Mouse (Mus musculus) CH12F3 (cell line): Measurements from ENCODE around the gene Cnot6.

ENCODE experiments used
- in situ Hi-C: fragments of 300-500 bp; cut with MboI; formaldehyde crosslinking; loops from 2 replicates; pipeline ENCODE4 v1.14.3; 2020; ENCODE audit warnings: low sequenced_read_pairs

Cnot6 gene

GRCm38 (mm10) chr11:49713336-49714334, 1.1 kb upstream of the Cnot6 start:
- in situ Hi-C loops = loop anchor here (10.0 kb wide), 1 partner anchor 151 kb away; no protein-coding TSS in a partner anchor

- in situ Hi-C loops = loop anchor here (10.0 kb wide), 1 partner anchor 153 kb away; no protein-coding TSS in a partner anchor
Measured at GRCm38 (mm10) chr11:49711981-49712554, 455 bp downstream of the Cnot6 start.

- in situ Hi-C loops = loop anchor here (10.0 kb wide), 1 partner anchor 154 kb away; no protein-coding TSS in a partner anchor
Measured at GRCm38 (mm10) chr11:49710664-49711063, 1.9 kb downstream of the Cnot6 start.

- in situ Hi-C loops = no loop called here
Measured at GRCm38 (mm10) chr11:49707834-49708233, 4.7 kb downstream of the Cnot6 start.

- in situ Hi-C loops = no loop called here
Measured at GRCm38 (mm10) chr11:49704804-49705203, 7.7 kb downstream of the Cnot6 start.

- in situ Hi-C loops = no loop called here
Measured at GRCm38 (mm10) chr11:49702014-49702413, 10.5 kb downstream of the Cnot6 start.

GRCm38 (mm10) chr11:49699079-49699478, 13.4 kb downstream of the Cnot6 start:
- in situ Hi-C loops = no loop called here

- in situ Hi-C loops = no loop called here
Measured at GRCm38 (mm10) chr11:49697779-49698178, 14.7 kb downstream of the Cnot6 start.

GRCm38 (mm10) chr11:49696472-49696871, 16.1 kb downstream of the Cnot6 start:
- in situ Hi-C loops = no loop called here

DNA sequence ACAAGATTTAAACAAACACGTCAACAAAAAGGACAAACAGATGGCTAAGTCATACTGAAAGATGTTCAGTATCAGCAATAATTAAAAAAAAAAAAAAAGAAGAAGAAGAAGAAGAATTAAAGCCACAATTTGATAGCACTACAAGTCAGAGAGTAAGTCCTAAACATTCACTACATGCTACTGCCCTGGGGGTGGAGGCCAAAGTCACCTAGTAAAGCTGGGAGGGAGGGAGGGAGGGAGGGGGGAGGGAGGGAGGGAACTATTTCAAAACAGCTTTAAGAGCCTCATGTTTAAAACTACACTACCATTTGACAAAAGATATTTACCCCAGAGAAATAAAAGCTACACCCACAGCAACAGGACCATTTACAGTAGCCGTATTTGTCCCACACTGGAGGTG, 16.8 kb downstream of the Cnot6 start:
- in situ Hi-C loops = no loop called here

- in situ Hi-C loops = no loop called here
Measured at GRCm38 (mm10) chr11:49695013-49695412, 17.5 kb downstream of the Cnot6 start.

- in situ Hi-C loops = no loop called here
Measured at GRCm38 (mm10) chr11:49684237-49684973, 28.1 kb downstream of the Cnot6 start.

DNA sequence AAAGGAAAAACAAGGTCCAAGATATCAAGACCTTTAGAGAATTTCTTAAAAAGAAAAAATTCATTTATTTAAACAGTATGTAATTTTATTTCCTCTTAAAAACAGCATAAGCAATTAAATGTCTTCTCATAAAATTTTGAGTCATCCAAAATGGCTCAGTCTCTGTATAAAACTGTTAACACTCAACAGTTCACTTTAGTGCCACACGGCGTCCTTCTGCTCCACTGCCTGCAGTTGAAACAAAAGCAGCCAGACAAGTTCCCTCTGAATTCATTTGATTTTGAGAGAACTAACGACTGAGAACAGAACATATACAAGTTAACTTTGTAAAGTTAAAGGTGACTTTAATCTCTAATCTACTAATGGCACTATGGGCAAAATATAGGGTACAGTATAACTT, 39.1 kb downstream of the Cnot6 start:
- in situ Hi-C loops = no loop called here

GRCm38 (mm10) chr11:49665462-49665861, 47.1 kb downstream of the Cnot6 start:
- in situ Hi-C loops = no loop called here

DNA sequence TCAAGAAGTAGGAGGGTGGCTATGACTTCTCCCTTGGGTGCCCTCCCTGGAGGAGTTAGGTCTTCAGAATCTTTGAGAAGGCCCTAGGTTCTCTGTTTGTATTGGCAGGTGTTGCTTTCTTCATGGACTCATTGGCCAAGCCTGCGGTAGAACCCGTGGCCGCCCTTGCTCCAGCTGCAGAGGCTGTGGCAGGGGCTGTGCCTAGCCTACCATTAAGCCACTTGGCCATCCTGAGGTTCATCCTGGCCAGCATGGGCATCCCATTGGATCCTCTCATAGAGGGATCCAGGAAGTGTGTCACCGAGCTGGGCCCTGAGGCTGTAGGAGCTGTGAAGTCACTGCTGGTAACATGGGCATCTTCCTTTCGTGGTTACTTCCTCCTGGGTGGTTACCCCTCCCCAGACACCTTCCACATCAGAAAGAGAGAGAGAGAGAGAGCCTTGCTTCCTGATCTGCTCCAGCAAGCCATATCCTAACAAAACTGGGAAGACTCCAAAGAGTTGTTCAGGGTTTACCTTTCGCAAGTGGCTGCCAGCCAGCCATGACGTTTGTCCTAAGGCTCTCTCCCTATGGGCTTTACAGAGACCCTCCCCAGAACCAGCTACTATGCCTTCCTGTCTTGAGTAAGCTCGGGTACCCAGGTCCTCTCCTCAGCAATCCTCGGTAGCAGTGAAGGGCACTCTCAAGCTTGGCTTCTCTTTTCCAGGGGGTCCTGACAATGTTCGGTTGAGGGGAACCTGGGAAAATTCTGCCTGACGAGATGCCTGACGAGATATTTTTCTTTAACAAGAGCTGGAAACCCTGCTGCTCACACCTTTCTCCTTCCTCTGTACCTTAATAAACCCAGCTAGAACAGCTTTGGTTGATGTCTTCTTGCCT, 48.0 kb downstream of the Cnot6 start:
- in situ Hi-C loops = no loop called here

- in situ Hi-C loops = no loop called here
Measured at GRCm38 (mm10) chr11:49663310-49663709, 49.2 kb downstream of the Cnot6 start, which contains the start of gene Scgb3a1. Gene Scgb3a1 (plus strand): TSS chr11:49663610.

GRCm38 (mm10) chr11:49662292-49662780, 50.2 kb downstream of the Cnot6 start:
- in situ Hi-C loops = no loop called here

DNA sequence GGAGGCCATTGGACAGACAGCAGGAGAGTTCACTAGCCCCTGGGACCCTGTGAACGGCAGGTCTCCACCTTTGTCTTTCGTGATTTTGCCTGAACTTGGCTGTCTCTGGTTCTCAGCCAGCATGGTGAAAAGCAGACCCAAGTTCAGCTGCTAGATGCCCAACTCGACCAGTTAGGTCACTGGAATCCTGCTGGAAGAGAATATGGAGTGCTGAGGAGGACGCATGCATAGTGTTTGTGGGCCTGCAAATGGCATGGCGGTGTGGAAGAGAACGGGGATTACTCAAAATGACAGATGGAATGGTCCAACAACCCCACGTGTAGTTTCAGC, 53.1 kb downstream of the Cnot6 start:
- in situ Hi-C loops = no loop called here

DNA sequence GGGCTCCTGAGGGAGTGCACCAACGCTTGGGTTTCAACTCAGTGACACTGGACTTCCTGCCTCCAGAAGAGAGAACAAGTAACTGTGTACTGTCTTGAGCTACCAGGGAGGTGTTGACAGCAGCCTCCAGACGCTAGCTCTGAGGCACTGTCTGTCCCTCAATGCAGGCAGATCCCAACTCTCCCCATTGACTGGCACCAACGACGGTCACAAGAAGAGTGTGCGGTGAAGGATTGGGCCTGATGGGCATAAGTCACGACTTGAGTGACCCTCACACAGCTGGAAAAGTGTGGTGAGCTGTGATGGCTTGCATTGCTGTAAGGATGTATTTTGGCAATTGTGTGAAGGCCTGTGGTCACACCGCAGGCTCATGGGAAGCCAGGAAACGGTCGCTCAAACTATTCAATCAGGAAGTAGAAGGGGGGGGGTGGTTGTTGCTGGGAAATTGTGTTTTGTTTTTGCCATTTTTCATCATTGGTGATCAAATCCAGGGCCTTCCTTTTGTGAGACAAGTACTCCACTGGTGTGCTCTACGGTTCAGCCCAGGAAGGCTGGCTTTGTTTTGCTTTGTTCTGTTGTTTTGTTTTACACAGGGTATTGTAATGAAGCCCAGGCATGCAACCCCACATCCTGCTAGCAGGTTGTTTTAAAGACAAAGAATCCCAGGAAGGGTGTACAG, 53.6 kb downstream of the Cnot6 start:
- in situ Hi-C loops = no loop called here

DNA sequence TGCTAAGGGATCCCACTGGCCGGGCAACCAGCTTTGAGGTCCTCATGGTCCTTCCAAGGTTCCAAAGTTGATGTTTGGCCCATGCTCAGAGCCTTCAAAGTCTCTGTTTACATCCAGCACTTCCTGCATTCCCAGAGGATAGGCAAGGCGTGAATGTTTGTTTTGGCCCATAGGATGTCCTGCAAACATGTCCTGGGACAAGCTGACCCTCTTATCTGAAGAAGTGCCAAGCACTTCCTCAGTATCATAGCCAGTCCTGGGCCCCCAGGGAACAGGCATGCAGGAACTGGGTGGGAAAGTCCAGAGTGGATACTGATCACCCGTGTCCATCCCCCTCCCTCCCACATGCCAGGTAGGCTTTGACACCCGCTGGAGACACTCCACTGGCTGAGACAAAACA, 54.5 kb downstream of the Cnot6 start:
- in situ Hi-C loops = no loop called here
